Comparison of ENCODE assay signal across 10 mouse cellular contexts in the genomic region with DNA sequence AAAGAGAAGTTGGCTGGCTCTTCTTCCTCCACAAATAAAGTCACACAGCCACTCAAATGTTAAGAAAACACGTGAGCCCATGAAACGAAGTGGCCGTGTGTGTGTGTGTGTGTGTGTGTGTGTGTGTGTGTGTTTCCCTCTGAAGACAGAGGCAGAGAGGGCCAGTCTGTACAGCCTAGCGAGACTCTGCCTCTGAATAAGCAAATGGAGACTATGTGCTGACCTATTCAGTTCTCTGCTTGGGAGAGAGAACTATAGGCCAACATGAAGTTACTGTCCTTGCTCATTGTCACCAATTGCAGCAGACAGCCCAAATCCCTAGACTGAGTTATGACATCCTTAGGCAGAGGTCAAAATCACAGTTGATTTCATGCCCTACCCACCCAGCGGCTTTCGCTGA. TPM values are rescaled to one million over a fixed set of nuclear protein-coding genes. Genes with fewer than 3 reads are reported as not detected.
DNase-seq lines count a peak whose midpoint lies in the region; ATAC-seq and TF ChIP-seq lines count a peak whose summit lies in the region.
"Had no signal": no experiment of that assay in that cellular context is flagged by ENCODE, and none has a peak within 500 bp of the region (broad histone marks: within the 10 kb centered on the region; RNA-seq: fewer than 3 reads in every experiment).

No protein-coding gene starts in this region.

- H3K27ac ChIP-seq in kidney, postnatal 0 days, result peak overlapping the region; percentile 89
- peak overlapping the region; percentile 88 for H3K27ac ChIP-seq in embryonic facial prominence, embryonic 15.5 days (replicated peaks)
- H3K27ac ChIP-seq in intestine, embryonic 14.5 days (ENCODE audit: low read depth), result peak overlapping the region; percentile 89
- H3K27ac ChIP-seq in midbrain, embryonic 16.5 days (ENCODE audit: low read length), result peak overlapping the region; percentile 74
- H3K27ac ChIP-seq: macrophage had no signal

- H3K36me3 ChIP-seq in kidney, postnatal 0 days (ENCODE audit: insufficient read depth, low read length), result peaks cover 17% of the 10 kb centered on the region; the same call in 1 of the 2 replicates
- peaks cover 14% of the 10 kb centered on the region for H3K36me3 ChIP-seq in embryonic facial prominence, embryonic 15.5 days
- H3K36me3 ChIP-seq in intestine, embryonic 14.5 days (ENCODE audit: control insufficient read depth, insufficient read depth, low read length), result peaks cover 12% of the 10 kb centered on the region
- no peaks in the 10 kb centered on the region for H3K36me3 ChIP-seq in midbrain, embryonic 16.5 days (ENCODE audit: control insufficient read depth, insufficient read depth, low read length)

- H3K4me3 ChIP-seq in kidney, postnatal 0 days (replicated peaks; ENCODE audit: low read depth, low read length), result peak overlapping the region; percentile 49
- peak overlapping the region; percentile 61 for H3K4me3 ChIP-seq in embryonic facial prominence, embryonic 15.5 days (replicated peaks)
- H3K4me3 ChIP-seq in intestine, embryonic 14.5 days (ENCODE audit: low read depth, low read length), result peak overlapping the region; percentile 47
- H3K4me3 ChIP-seq in midbrain, embryonic 16.5 days (ENCODE audit: low read depth, low read length), result peak overlapping the region; percentile 72

- whole genome bisulfite sequencing in kidney, postnatal 0 days, result 12% methylated on average over 6 of the region's 6 CpGs
- WGBS in embryonic facial prominence, embryonic 15.5 days, result 37% methylated on average over 6 of the region's 6 CpGs
- WGBS in intestine, embryonic 14.5 days, result 30% methylated on average over 6 of the region's 6 CpGs
- WGBS in midbrain, embryonic 16.5 days, result 34% methylated on average over 6 of the region's 6 CpGs

- no peaks in the 10 kb centered on the region for H3K9me3 ChIP-seq in kidney, postnatal 0 days (replicated peaks; ENCODE audit: low read length)
- H3K9me3 ChIP-seq in embryonic facial prominence, embryonic 15.5 days (replicated peaks), result no peaks in the 10 kb centered on the region; the same call in 1 of the 2 replicates
- 0 out of 2 replicates have a peak, but pooled peaks cover 2% of the 10 kb centered on the region for H3K9me3 ChIP-seq in intestine, embryonic 14.5 days (ENCODE audit: control insufficient read depth, low read length)
- H3K9me3 ChIP-seq in midbrain, embryonic 16.5 days (replicated peaks; ENCODE audit: control insufficient read depth, low read length, poor library complexity, severe bottlenecking), result no peaks in the 10 kb centered on the region

- H3K4me2 ChIP-seq in kidney, postnatal 0 days (ENCODE audit: low read length), result peak overlapping the region; percentile 71
- H3K4me2 ChIP-seq in embryonic facial prominence, embryonic 15.5 days (replicated peaks), result peak overlapping the region; percentile 67
- peak overlapping the region; percentile 72 for H3K4me2 ChIP-seq in intestine, embryonic 14.5 days (ENCODE audit: low read length)
- peak overlapping the region; percentile 88 for H3K4me2 ChIP-seq in midbrain, embryonic 16.5 days (ENCODE audit: low read length)

- peak overlapping the region; percentile 52; the same call in 1 of the 2 replicates for H3K9ac ChIP-seq in kidney, postnatal 0 days (ENCODE audit: low read depth, low read length)
- H3K9ac ChIP-seq in embryonic facial prominence, embryonic 15.5 days, result no peak overlapping the region
- peak overlapping the region; percentile 65 for H3K9ac ChIP-seq in intestine, embryonic 14.5 days (ENCODE audit: low read length)
- H3K9ac ChIP-seq in midbrain, embryonic 16.5 days (ENCODE audit: low read depth, low read length), result peak overlapping the region; percentile 73

- DNase-seq in kidney, postnatal 0 days (ENCODE audit: low spot score), result peak; percentile 43
- no peak for DNase-seq in kidney, postnatal 25 days
- peak; percentile 57 for DNase-seq in intestine, embryonic 14.5 days (ENCODE audit: low spot score)
- DNase-seq in natural killer cell, adult 2 months (ENCODE audit: low spot score in 2 of 2), result no peak
- DNase-seq in spleen, postnatal 14 days (ENCODE audit: low spot score in 2 of 2), result no peak

- ATAC-seq in kidney, postnatal 0 days (replicated peaks; ENCODE audit: low FRiP score, low read depth), result peak; percentile 50
- peak; percentile 35 for ATAC-seq in embryonic facial prominence, embryonic 15.5 days (ENCODE audit: insufficient number of reproducible peaks, low FRiP score, low TSS enrichment, low read depth)
- peak; percentile 61 for ATAC-seq in intestine, embryonic 14.5 days (replicated peaks; ENCODE audit: low FRiP score, low TSS enrichment, low read depth)
- peak; percentile 68; the same call in 1 of the 2 replicates for ATAC-seq in midbrain, embryonic 16.5 days
- no peak for ATAC-seq in CD4-positive, CD25-positive, alpha-beta regulatory T cell, adult 4 months
- ATAC-seq: Patski had no signal

- no peaks in the 10 kb centered on the region for H3K27me3 ChIP-seq in kidney, postnatal 0 days (ENCODE audit: insufficient read depth, low read length)
- H3K27me3 ChIP-seq in embryonic facial prominence, embryonic 15.5 days, result no peaks in the 10 kb centered on the region
- H3K27me3 ChIP-seq in intestine, embryonic 14.5 days (replicated peaks; ENCODE audit: control insufficient read depth, insufficient read depth, low read length), result no peaks in the 10 kb centered on the region
- H3K27me3 ChIP-seq in midbrain, embryonic 16.5 days (ENCODE audit: control insufficient read depth, insufficient read depth, low read depth, low read length), result no peaks in the 10 kb centered on the region

- TF ChIP-seq CTCF in kidney, postnatal 0 days (IDR thresholded peaks at IDR 0.05; ENCODE audit: low read depth), result no peak

- H3K4me1 ChIP-seq in kidney, postnatal 0 days (replicated peaks; ENCODE audit: insufficient read depth, low read length), result peaks cover 5% of the 10 kb centered on the region; the same call in 1 of the 2 replicates
- peaks cover 22% of the 10 kb centered on the region for H3K4me1 ChIP-seq in embryonic facial prominence, embryonic 15.5 days
- H3K4me1 ChIP-seq in intestine, embryonic 14.5 days (replicated peaks; ENCODE audit: control insufficient read depth, insufficient read depth, low read length), result peaks cover 6% of the 10 kb centered on the region; the same call in 1 of the 2 replicates
- H3K4me1 ChIP-seq in midbrain, embryonic 16.5 days (ENCODE audit: control insufficient read depth, insufficient read depth, low read length), result peaks cover 8% of the 10 kb centered on the region; the same call in 1 of the 2 replicates

RNA-seq across cellular contexts. Expression of a gene that starts 0.6 kb away (rescaled TPM):
- polyA plus RNA-seq in kidney, postnatal 0 days (2015; fragmentation: Nextera tagmentation; extraction: Ambion mirVana), result 11.1 and 12.4 TPM in 2 replicates
- polyA plus RNA-seq in embryonic facial prominence, embryonic 15.5 days (2015; fragmentation: Nextera tagmentation; extraction: Ambion mirVana), result 16.6 TPM in 2 replicates
- polyA plus RNA-seq in intestine, embryonic 14.5 days (2014; fragmentation: Nextera tagmentation; extraction: Ambion mirVana), result 10.0 and 11.7 TPM in 2 replicates
- polyA plus RNA-seq in midbrain, embryonic 16.5 days (2015; fragmentation: Nextera tagmentation; extraction: Ambion mirVana), result 15.4 and 18.3 TPM in 2 replicates
- polyA plus RNA-seq in CD4-positive, CD25-positive, alpha-beta regulatory T cell, adult 4 months (2017; shearing (Covaris generic)), result not detected

Comparison
In these comparisons a context has a peak if more than half of its experiments do, and no peak if none do; other contexts are left out.
1. DNase-seq: peak in kidney, postnatal 0 days (single experiment) and intestine, embryonic 14.5 days (single experiment); none in kidney, postnatal 25 days (0 of 2), natural killer cell, adult 2 months (0 of 2) and spleen, postnatal 14 days (0 of 2).
2. RNA of a gene that starts 0.6 kb away (polyA plus RNA-seq): 15.4 to 18.3 TPM in midbrain, embryonic 16.5 days, 16.6 TPM in embryonic facial prominence, embryonic 15.5 days, 10.0 to 11.7 TPM in intestine, embryonic 14.5 days and 11.1 to 12.4 TPM in kidney, postnatal 0 days; not detected in CD4-positive, CD25-positive, alpha-beta regulatory T cell, adult 4 months; every median in the first group is over 10 times any median in the second.
3. Peak in every context shown above with its lines, with median percentiles within 50 percentile points of each other: H3K27ac ChIP-seq, H3K4me2 ChIP-seq and H3K4me3 ChIP-seq.